Mouse (Mus musculus): ENCODE measurements around the gene Gm43951. TPM values are rescaled to one million over a fixed set of nuclear protein-coding genes. Genes with fewer than 3 reads are reported as not detected.
"Not testable (repeated sequence)": the region's sequence is repeated elsewhere in the genome, so short reads cannot be mapped to it uniquely, and the experiment has no call there.

Gene Gm43951
- total and polyA plus RNA-seq, 3 experiments = 0.41 to 0.76 TPM; not detected in 1

GRCm38 (mm10) chr11:72173506-72173905, 33.1 kb downstream of the Gm43951 start:
- Histone ChIP-seq H3K27me3 (ENCODE audit: insufficient read depth, low read length) (no peaks in the 10 kb centered on the region), H3K4me1 (ENCODE audit: insufficient read depth, low read depth, low read length) (no peaks in the 10 kb centered on the region), H3K36me3 (replicated peaks) (peaks cover 80% of the 10 kb centered on the region), H3K9me3 (replicated peaks) (no peaks in the 10 kb centered on the region), H3K4me3 (ENCODE audit: low read depth, low read length) (no peak overlapping the region)
- ATAC-seq (ENCODE audit: extremely low read depth, insufficient number of reproducible peaks, low FRiP score, poor library complexity, severe bottlenecking) = no peak
- DNase-seq (ENCODE audit: low spot score) = no peak
- TF ChIP-seq POLR2AphosphoS5 (IDR thresholded peaks at IDR 0.05; ENCODE audit: insufficient replicate concordance, low read depth, low read length) (no peak), TAL1 (conservative IDR thresholded peaks at IDR 0.05; ENCODE audit: low read depth, low read length) (no peak), CTCF (IDR thresholded peaks at IDR 0.05; ENCODE audit: low read depth, low read length) (no peak), GATA1 (IDR thresholded peaks at IDR 0.05; ENCODE audit: borderline replicate concordance, low read length) (no peak), GATA2 (IDR thresholded peaks at IDR 0.05; ENCODE audit: borderline replicate concordance, low read depth, low read length) (no peak)

GRCm38 (mm10) chr11:72171906-72172305, 34.7 kb downstream of the Gm43951 start:
- H3K36me3 ChIP-seq (replicated peaks) = peaks cover 80% of the 10 kb centered on the region
- not testable (repeated sequence) for DNase-seq (ENCODE audit: low spot score); H3K27me3 ChIP-seq (ENCODE audit: insufficient read depth, low read length); H3K4me3 ChIP-seq (ENCODE audit: low read depth, low read length); H3K9me3 ChIP-seq (replicated peaks); ATAC-seq (ENCODE audit: extremely low read depth, insufficient number of reproducible peaks, low FRiP score, poor library complexity, severe bottlenecking); H3K4me1 ChIP-seq (ENCODE audit: insufficient read depth, low read depth, low read length)

GRCm38 (mm10) chr11:72169871-72170270, 36.8 kb downstream of the Gm43951 start:
- no peak for ATAC-seq (ENCODE audit: extremely low read depth, insufficient number of reproducible peaks, low FRiP score, poor library complexity, severe bottlenecking)
- Histone ChIP-seq H3K27me3 (ENCODE audit: insufficient read depth, low read length) (no peaks in the 10 kb centered on the region), H3K4me3 (ENCODE audit: low read depth, low read length) (no peak overlapping the region), H3K9me3 (replicated peaks) (no peaks in the 10 kb centered on the region), H3K4me1 (ENCODE audit: insufficient read depth, low read depth, low read length) (no peaks in the 10 kb centered on the region), H3K36me3 (replicated peaks) (peaks cover 81% of the 10 kb centered on the region)
- TF ChIP-seq GATA2 (IDR thresholded peaks at IDR 0.05; ENCODE audit: borderline replicate concordance, low read depth, low read length) = no peak
- no peak for TF ChIP-seq GATA1 (IDR thresholded peaks at IDR 0.05; ENCODE audit: borderline replicate concordance, low read length)
- no peak for TF ChIP-seq POLR2AphosphoS5 (IDR thresholded peaks at IDR 0.05; ENCODE audit: insufficient replicate concordance, low read depth, low read length)
- no peak for TF ChIP-seq TAL1 (conservative IDR thresholded peaks at IDR 0.05; ENCODE audit: low read depth, low read length)
- no peak for TF ChIP-seq CTCF (IDR thresholded peaks at IDR 0.05; ENCODE audit: low read depth, low read length)
- no peak for DNase-seq (ENCODE audit: low spot score)

GRCm38 (mm10) chr11:72163198-72163597, 43.4 kb downstream of the Gm43951 start:
- H3K36me3 ChIP-seq (replicated peaks) = peaks cover 88% of the 10 kb centered on the region
- ATAC-seq (ENCODE audit: extremely low read depth, insufficient number of reproducible peaks, low FRiP score, poor library complexity, severe bottlenecking) (no peak), DNase-seq (ENCODE audit: low spot score) (no peak)
- H3K4me1 ChIP-seq (ENCODE audit: insufficient read depth, low read depth, low read length) = no peaks in the 10 kb centered on the region
- H3K27me3 ChIP-seq (ENCODE audit: insufficient read depth, low read length) = no peaks in the 10 kb centered on the region
- no peak overlapping the region for H3K4me3 ChIP-seq (ENCODE audit: low read depth, low read length)
- TF ChIP-seq TAL1 (conservative IDR thresholded peaks at IDR 0.05; ENCODE audit: low read depth, low read length) = no peak
- no peak for TF ChIP-seq GATA1 (IDR thresholded peaks at IDR 0.05; ENCODE audit: borderline replicate concordance, low read length)
- TF ChIP-seq CTCF (IDR thresholded peaks at IDR 0.05; ENCODE audit: low read depth, low read length) = no peak
- no peak for TF ChIP-seq GATA2 (IDR thresholded peaks at IDR 0.05; ENCODE audit: borderline replicate concordance, low read depth, low read length)
- TF ChIP-seq POLR2AphosphoS5 (IDR thresholded peaks at IDR 0.05; ENCODE audit: insufficient replicate concordance, low read depth, low read length) = no peak
- H3K9me3 ChIP-seq (replicated peaks) = no peaks in the 10 kb centered on the region

- Histone ChIP-seq H3K27me3 (ENCODE audit: insufficient read depth, low read length) (no peaks in the 10 kb centered on the region), H3K9me3 (replicated peaks) (no peaks in the 10 kb centered on the region), H3K4me1 (ENCODE audit: insufficient read depth, low read depth, low read length) (no peaks in the 10 kb centered on the region), H3K36me3 (replicated peaks) (peaks cover 83% of the 10 kb centered on the region), H3K4me3 (ENCODE audit: low read depth, low read length) (no peak overlapping the region)
- no peak for TF ChIP-seq POLR2AphosphoS5 (IDR thresholded peaks at IDR 0.05; ENCODE audit: insufficient replicate concordance, low read depth, low read length)
- no peak for TF ChIP-seq CTCF (IDR thresholded peaks at IDR 0.05; ENCODE audit: low read depth, low read length)
- no peak for TF ChIP-seq TAL1 (conservative IDR thresholded peaks at IDR 0.05; ENCODE audit: low read depth, low read length)
- TF ChIP-seq GATA1 (IDR thresholded peaks at IDR 0.05; ENCODE audit: borderline replicate concordance, low read length) = no peak
- no peak for TF ChIP-seq GATA2 (IDR thresholded peaks at IDR 0.05; ENCODE audit: borderline replicate concordance, low read depth, low read length)
- ATAC-seq (ENCODE audit: extremely low read depth, insufficient number of reproducible peaks, low FRiP score, poor library complexity, severe bottlenecking) (no peak), DNase-seq (ENCODE audit: low spot score) (no peak)
These were observed 50.0 kb downstream of the Gm43951 start for GRCm38 (mm10) chr11:72156624-72157023.

- Histone ChIP-seq H3K4me1 (ENCODE audit: insufficient read depth, low read depth, low read length) (no peaks in the 10 kb centered on the region), H3K9me3 (replicated peaks) (no peaks in the 10 kb centered on the region), H3K27me3 (ENCODE audit: insufficient read depth, low read length) (no peaks in the 10 kb centered on the region), H3K36me3 (replicated peaks) (peaks cover 79% of the 10 kb centered on the region), H3K4me3 (ENCODE audit: low read depth, low read length) (no peak overlapping the region)
- ATAC-seq (ENCODE audit: extremely low read depth, insufficient number of reproducible peaks, low FRiP score, poor library complexity, severe bottlenecking) (no peak), DNase-seq (ENCODE audit: low spot score) (no peak)
- no peak for TF ChIP-seq GATA1 (IDR thresholded peaks at IDR 0.05; ENCODE audit: borderline replicate concordance, low read length)
- TF ChIP-seq GATA2 (IDR thresholded peaks at IDR 0.05; ENCODE audit: borderline replicate concordance, low read depth, low read length) = no peak
- TF ChIP-seq CTCF (IDR thresholded peaks at IDR 0.05; ENCODE audit: low read depth, low read length) = no peak
- no peak for TF ChIP-seq TAL1 (conservative IDR thresholded peaks at IDR 0.05; ENCODE audit: low read depth, low read length)
- TF ChIP-seq POLR2AphosphoS5 (IDR thresholded peaks at IDR 0.05; ENCODE audit: insufficient replicate concordance, low read depth, low read length) = no peak
These were observed 50.6 kb downstream of the Gm43951 start for GRCm38 (mm10) chr11:72155981-72156428.
